Mouse (Mus musculus) spleen, postnatal 4 days (tissue): ENCODE measurements around the gene Chmp1a.

Source experiments
- DNase-seq, 2 experiments: peaks; one replicate each; pipeline ENCODE4 v3.0.0; 2022; ENCODE audit warnings: low spot score in 2 of 2

Chmp1a gene

GRCm38 (mm10) chr8:123156070-123156773, 56.3 kb downstream of the Chmp1a start:
- peak in 1 of 2 experiments; percentile 49 for DNase-seq

GRCm38 (mm10) chr8:123155177-123155576, 57.4 kb downstream of the Chmp1a start:
- DNase-seq, result no peak
